Mouse (Mus musculus): ENCODE measurements around the gene Drg1.

Drg1 gene

GRCm38 (mm10) chr11:3266079-3266685 lies at the start of gene Drg1:
TSS of gene Drg1 (minus strand) at chr11:3266415.
- peak; percentile 84 for DNase-seq (ENCODE audit: low read depth, low spot score)

- peak; percentile 20 for DNase-seq (ENCODE audit: low read depth, low spot score)
Observed at GRCm38 (mm10) chr11:3314148-3314547, 47.9 kb upstream of the Drg1 start.

GRCm38 (mm10) chr11:3313294-3313693 lies 47.1 kb upstream of the Drg1 start:
- DNase-seq (ENCODE audit: low read depth, low spot score), result no peak

- DNase-seq (ENCODE audit: low read depth, low spot score), result no peak
Observed at GRCm38 (mm10) chr11:3311586-3312347, 45.6 kb upstream of the Drg1 start.

DNA sequence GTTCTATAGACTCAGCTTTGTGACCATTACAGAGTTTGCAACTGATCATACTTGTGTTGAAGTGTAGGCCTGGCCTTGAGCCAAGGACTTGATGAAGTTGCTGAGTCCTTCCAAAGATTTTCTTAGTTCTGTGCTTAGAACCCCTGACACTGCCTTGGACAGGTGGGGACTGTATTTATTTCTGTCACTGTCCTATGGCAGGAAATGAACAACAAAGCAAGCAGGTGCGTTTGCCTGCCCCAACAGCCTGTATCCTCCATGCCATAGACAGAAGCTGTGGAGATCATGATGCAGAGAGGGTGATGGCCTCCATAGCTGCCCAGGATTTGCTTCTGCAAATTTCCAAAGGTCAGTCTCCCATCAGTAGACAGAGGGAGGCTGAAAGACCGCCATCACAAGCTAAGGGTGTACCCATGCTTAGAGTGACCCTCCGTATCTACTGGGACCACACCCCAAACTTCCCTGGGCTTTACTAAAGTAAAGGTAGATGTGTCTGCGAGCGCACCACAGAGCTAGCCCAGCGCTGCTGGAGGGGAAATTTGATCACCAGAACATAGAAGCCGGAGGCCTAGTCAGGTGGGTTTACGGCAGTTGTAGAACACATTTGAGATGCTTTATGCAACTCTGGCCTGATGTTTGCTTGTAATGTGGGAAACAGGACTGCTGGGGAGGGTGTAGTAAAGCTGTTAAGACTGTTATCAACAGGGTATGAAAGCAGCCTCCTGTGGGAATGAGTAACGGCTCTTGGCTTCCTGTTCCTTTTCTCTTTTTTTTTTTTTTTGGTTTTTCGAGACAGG lies 44.8 kb upstream of the Drg1 start:
- no peak for DNase-seq (ENCODE audit: low read depth, low spot score)

DNA sequence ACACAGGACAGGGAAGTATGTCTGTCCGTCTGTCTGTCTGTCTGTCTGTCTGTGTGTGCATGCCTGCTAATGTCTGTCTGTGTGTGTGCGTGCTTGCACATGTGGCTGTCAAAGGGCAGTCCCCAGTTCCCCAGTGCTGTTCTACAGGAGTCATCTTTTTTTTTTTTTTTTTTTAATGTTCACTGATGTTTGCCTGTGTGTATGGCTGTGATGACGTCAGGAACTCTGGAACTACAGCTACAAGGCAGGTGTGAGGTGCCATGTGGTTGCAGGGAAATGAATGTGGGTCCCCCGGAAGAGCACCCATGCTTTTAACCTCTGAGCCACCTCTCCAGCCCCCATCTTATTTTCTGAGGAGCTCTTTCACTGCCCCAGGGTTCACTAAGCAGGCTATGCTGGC lies 43.7 kb upstream of the Drg1 start:
- no peak for DNase-seq (ENCODE audit: low read depth, low spot score)

DNA sequence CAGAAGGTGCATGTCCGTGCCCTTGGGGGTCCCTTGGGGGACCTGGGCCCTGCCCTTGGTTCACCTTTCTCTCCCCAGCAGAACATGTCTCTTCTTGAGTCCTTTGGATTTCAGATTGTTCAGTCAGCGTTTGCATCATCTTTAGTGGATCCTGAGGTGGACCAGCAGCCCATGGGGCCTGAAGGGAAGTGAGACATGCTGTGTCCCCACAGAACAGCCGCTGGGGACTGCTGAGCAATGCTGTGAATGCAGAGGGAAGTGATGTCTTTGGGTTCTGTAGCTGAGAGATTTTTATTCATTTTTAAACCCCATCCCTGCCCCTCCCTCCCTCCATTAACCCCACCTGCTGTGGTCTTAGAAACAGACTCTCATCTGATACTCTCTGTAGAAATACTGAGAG lies 41.7 kb upstream of the Drg1 start:
- no peak for DNase-seq (ENCODE audit: low read depth, low spot score)

DNA sequence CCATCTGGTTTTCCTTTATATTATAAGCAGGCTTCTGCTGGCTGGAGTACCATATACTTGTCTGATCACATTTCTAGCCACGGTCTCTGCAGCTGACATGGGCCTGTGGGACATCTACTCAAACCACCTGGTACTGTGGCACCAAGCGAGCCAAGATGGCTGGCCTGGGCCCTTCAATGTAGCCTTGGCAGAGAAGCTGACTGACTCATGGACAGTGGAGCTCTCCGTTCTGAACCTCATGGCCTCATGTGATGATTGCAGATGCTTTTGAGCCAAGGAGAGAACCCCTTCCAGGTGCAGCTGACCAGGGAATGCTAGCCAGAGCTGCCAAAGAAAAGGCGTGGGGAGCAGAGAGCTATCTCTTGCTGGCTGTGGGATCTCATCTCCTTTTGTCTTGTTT lies 39.6 kb upstream of the Drg1 start:
- DNase-seq (ENCODE audit: low read depth, low spot score), result no peak

DNA sequence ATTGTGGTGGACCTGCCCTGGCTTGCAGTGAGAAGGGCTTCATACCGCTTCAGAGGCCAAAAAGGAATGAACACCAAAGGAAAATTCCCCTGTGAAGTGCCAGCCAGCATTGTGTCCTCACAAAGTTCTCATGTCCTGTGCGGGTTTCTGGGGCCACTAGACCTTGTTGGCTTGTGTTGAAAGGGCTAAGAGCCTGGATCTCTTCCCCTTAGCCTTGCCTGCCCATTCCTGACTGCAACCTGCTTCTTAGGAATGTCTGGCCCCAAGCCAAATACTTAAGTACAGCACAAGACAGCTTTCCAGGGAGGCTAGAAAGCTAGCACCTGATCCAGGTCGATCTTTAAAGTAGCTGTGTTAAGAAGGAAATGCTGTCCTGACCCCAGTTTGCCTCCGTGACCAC lies 36.6 kb upstream of the Drg1 start:
- no peak for DNase-seq (ENCODE audit: low read depth, low spot score)

- no peak for DNase-seq (ENCODE audit: low read depth, low spot score)
Observed at GRCm38 (mm10) chr11:3302385-3302784, 36.2 kb upstream of the Drg1 start.

- DNase-seq (ENCODE audit: low read depth, low spot score), result no peak
Observed at GRCm38 (mm10) chr11:3301075-3301474, 34.9 kb upstream of the Drg1 start.

DNA sequence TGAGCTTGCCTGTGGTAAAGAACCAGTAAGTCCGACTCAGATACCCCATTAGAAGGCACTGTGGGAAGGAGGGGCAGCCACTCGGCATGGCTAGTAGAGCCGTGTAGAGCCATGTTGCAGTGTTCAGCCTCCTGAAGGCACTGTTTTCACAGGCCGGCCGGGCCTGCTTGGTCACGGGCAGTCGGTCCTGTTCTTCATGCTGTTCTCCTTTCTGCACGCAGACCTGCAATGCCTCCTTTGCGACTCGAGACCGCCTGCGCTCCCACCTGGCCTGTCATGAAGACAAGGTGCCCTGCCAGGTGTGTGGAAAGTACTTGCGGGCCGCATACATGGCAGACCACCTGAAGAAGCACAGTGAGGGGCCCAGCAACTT lies 32.6 kb upstream of the Drg1 start:
- DNase-seq (ENCODE audit: low read depth, low spot score), result no peak

GRCm38 (mm10) chr11:3297871-3298812 lies 31.9 kb upstream of the Drg1 start:
- DNase-seq (ENCODE audit: low read depth, low spot score), result no peak

DNA sequence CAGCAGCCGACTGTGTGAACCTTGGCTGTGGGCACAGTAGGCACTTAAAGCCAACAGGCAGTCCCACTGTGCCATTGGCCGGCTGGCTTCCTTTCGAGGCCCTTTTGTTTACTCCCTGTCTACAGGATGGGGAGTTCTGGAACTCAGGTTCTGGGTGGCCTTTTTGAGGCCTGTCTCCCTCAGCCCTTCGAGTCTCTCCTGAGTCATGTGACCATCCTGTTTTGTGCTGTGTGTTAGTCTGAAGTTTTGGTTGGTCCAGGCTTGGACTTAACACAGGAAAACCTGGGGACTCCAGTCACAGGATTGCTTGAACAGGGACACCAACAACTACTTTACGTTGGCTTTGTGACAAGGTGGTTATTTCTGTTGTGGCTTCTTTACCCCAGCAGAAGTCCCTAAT lies 29.8 kb upstream of the Drg1 start:
- DNase-seq (ENCODE audit: low read depth, low spot score), result no peak

DNA sequence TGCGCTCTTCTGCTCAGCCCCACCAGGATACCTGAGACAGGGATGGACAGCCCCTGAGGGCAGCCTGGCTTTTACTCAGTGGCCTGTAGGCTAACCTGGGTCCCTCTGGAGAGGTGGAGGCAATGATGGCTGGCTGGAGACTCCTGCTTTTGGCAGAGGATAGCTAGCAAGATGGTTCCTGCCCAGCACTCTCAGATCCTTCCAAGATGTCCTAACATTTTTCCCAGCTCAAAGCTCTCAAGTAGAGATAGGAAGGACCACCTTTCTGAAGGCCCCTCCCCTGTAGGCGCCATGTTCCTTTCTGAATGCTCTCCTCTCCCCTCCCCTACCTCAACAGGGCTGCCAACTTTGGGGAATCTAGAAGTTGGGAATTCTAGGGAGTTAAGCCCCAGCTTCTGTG lies 28.4 kb upstream of the Drg1 start:
- DNase-seq (ENCODE audit: low read depth, low spot score), result no peak

DNA sequence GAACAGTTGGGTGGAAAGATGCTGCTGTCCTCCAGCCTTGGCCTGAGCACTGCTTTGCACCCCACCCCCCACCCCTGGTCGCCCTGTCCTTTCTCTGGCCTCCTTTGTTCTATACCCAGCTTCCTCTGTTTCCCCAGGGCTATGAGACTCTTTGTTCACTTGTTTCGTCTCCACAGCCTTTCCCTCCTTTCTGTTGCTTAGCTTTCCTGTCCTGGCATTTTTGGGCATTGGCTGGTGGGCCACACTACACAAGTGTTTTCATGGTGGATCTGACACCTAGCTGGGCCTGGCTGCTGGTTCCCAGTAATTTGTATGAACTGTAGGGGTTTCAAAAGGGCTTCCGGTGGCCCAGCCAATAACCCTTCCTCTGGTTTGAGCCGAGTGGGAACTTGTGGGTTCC lies 27.1 kb upstream of the Drg1 start:
- no peak for DNase-seq (ENCODE audit: low read depth, low spot score)

DNA sequence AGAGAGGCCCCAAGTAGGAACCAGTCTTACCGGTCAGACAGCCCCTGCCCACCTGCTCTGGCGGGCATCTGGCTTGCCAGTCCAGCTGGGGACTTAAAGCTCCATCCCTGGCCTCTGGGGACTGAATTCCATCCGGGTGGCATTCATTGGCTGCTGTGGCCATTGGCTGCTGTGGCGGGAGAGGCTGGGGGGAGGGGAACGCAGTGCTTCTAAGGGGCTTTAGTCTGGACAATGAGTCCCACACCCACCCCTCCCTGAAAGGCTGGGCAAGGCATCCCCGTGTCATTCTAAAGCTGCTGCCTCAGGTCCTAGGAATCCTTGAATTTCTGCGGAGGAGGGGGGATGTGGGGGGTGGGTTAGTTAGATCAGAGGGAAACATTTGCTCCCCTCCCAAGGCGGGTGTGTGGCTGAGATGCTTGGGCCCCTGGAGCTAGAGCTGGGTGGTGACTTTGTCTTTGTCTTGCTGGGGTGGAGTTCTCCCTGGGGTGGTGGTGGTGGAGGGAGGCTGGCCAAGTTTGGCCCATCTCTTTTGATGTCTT lies 26.6 kb upstream of the Drg1 start:
- DNase-seq (ENCODE audit: low read depth, low spot score), result peak; percentile 9

GRCm38 (mm10) chr11:3292062-3292421 lies 25.8 kb upstream of the Drg1 start:
- DNase-seq (ENCODE audit: low read depth, low spot score), result peak; percentile 26

DNA sequence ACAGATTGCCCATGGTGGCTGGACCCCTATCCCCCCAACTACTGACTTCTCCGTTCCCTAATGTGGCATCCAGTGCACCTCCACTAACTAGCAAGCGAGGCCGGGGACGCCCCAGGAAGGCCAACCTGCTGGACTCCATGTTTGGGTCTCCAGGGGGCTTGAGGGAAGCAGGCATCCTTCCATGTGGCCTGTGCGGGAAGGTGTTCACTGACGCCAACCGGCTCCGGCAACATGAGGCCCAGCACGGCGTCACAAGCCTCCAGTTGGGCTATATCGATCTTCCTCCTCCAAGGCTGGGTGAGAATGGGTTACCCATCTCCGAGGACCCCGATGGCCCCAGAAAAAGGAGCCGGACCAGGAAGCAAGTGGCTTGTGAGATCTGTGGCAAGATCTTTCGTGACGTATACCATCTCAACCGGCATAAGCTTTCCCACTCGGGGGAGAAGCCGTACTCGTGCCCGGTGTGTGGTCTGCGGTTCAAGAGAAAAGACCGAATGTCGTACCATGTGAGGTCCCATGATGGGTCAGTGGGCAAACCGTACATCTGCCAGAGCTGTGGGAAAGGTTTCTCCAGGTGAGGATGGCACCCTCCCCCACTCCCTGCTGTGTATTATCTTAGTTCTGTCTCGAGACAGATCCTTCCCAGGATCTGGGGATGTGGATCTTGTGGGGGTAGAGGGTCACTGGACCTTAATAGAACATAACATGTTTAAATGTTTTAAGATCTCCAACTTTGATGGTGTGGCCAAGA lies 25.3 kb upstream of the Drg1 start:
- peak; percentile 16 for DNase-seq (ENCODE audit: low read depth, low spot score)

DNA sequence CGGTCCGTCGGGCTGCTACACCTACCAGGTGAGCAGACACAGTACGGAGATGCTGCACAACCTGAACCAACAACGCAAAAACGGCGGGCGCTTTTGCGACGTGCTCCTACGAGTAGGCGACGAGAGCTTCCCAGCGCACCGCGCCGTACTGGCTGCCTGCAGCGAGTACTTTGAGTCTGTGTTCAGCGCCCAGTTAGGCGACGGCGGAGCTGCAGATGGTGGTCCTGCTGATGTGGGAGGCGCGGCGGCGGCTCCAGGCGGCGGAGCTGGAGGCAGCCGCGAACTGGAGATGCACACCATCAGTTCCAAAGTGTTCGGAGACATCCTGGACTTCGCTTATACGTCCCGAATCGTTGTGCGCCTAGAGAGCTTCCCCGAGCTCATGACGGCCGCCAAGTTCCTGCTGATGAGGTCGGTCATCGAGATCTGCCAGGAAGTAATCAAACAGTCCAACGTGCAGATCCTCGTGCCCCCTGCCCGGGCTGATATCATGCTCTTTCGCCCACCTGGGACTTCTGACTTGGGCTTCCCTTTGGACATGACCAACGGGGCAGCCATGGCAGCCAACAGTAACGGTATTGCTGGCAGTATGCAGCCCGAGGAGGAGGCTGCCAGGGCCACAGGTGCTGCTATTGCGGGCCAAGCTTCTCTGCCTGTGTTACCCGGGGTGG lies 24.6 kb upstream of the Drg1 start:
- peak; percentile 38 for DNase-seq (ENCODE audit: low read depth, low spot score)
